Comparison of ENCODE assay signal across 23 mouse cellular contexts in the genomic region with DNA sequence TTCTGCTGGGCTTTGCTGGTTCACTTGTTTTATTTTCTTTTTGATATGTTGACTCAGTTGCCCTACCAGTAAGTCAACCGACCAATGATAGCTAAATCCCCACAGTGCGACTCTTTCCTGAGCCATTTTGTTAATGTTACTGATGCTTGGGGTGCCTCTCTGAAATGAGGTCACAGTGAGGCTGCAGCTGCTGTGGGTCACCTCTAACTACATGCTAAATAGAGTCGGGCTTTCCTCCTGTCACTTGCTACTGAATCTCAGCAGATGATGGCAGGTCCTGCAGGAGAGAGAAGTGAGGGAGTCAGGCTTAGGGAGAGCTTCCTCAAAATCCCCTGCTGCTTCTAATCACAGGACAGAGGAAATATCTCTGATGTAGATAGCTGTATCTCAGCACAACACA.
DNase-seq lines count a peak whose midpoint lies in the region; ATAC-seq lines count a peak whose summit lies in the region.
"Had no signal": no experiment of that assay in that cellular context is flagged by ENCODE, and none has a peak within 500 bp of the region (broad histone marks: within the 10 kb centered on the region; RNA-seq: fewer than 3 reads in every experiment).

No protein-coding gene starts in this region.

- ATAC-seq in forebrain, embryonic 11.5 days (replicated peaks; ENCODE audit: low FRiP score) = 0 out of 2 replicates have a peak, but pooled peaks have one; percentile 28
- no peak for ATAC-seq in forebrain, embryonic 15.5 days (replicated peaks)
- ATAC-seq in hindbrain, embryonic 12.5 days (ENCODE audit: low FRiP score) = peak; percentile 38; the same call in 1 of the 2 replicates
- ATAC-seq in hindbrain, embryonic 13.5 days (ENCODE audit: low FRiP score) = no peak
- 0 out of 2 replicates have a peak, but pooled peaks have one; percentile 13 for ATAC-seq in forebrain, embryonic 16.5 days
- ATAC-seq in midbrain, embryonic 16.5 days = no peak
- ATAC-seq: CD4-positive, CD25-positive, alpha-beta regulatory T cell, adult 4 months; intestine, postnatal 0 days; liver, embryonic 12.5 days; Patski had no signal

- no peaks in the 10 kb centered on the region for H3K27me3 ChIP-seq in forebrain, embryonic 11.5 days (ENCODE audit: control insufficient read depth, insufficient read depth, low read length)
- H3K27me3 ChIP-seq in forebrain, embryonic 15.5 days = no peaks in the 10 kb centered on the region
- H3K27me3 ChIP-seq in hindbrain, embryonic 12.5 days = no peaks in the 10 kb centered on the region
- 0 out of 2 replicates have a peak, but pooled peaks cover 2% of the 10 kb centered on the region for H3K27me3 ChIP-seq in hindbrain, embryonic 13.5 days
- no peaks in the 10 kb centered on the region for H3K27me3 ChIP-seq in forebrain, embryonic 16.5 days (replicated peaks; ENCODE audit: control insufficient read depth, insufficient read depth, low read length)
- H3K27me3 ChIP-seq in midbrain, embryonic 16.5 days (ENCODE audit: control insufficient read depth, insufficient read depth, low read depth, low read length) = no peaks in the 10 kb centered on the region
- H3K27me3 ChIP-seq: hindbrain, embryonic 15.5 days; kidney, embryonic 15.5 days; liver, embryonic 12.5 days had no signal

- H3K4me2 ChIP-seq in forebrain, embryonic 11.5 days (ENCODE audit: low read depth, low read length, severe bottlenecking) = no peak overlapping the region
- H3K4me2 ChIP-seq in forebrain, embryonic 15.5 days (replicated peaks) = no peak overlapping the region
- H3K4me2 ChIP-seq in hindbrain, embryonic 12.5 days (replicated peaks) = no peak overlapping the region
- H3K4me2 ChIP-seq in hindbrain, embryonic 13.5 days = no peak overlapping the region
- no peak overlapping the region for H3K4me2 ChIP-seq in forebrain, embryonic 16.5 days (ENCODE audit: low read length)
- no peak overlapping the region for H3K4me2 ChIP-seq in midbrain, embryonic 16.5 days (ENCODE audit: low read length)
- H3K4me2 ChIP-seq: hindbrain, embryonic 15.5 days; kidney, embryonic 15.5 days; liver, embryonic 12.5 days had no signal

- peaks cover 5% of the 10 kb centered on the region; the same call in 1 of the 2 replicates for H3K4me1 ChIP-seq in forebrain, embryonic 11.5 days (replicated peaks; ENCODE audit: control insufficient read depth, insufficient read depth, low read length)
- peaks cover 17% of the 10 kb centered on the region for H3K4me1 ChIP-seq in forebrain, embryonic 15.5 days
- peaks cover 14% of the 10 kb centered on the region for H3K4me1 ChIP-seq in hindbrain, embryonic 12.5 days
- H3K4me1 ChIP-seq in hindbrain, embryonic 13.5 days (replicated peaks) = peaks cover 19% of the 10 kb centered on the region
- peaks cover 15% of the 10 kb centered on the region for H3K4me1 ChIP-seq in forebrain, embryonic 16.5 days (replicated peaks; ENCODE audit: control insufficient read depth, insufficient read depth, low read length)
- H3K4me1 ChIP-seq in midbrain, embryonic 16.5 days (ENCODE audit: control insufficient read depth, insufficient read depth, low read length) = peaks cover 13% of the 10 kb centered on the region
- H3K4me1 ChIP-seq: kidney, embryonic 15.5 days; liver, embryonic 12.5 days had no signal

- H3K27ac ChIP-seq in forebrain, embryonic 11.5 days (ENCODE audit: low read depth, low read length) = peak overlapping the region; percentile 54; the same call in 1 of the 2 replicates
- no peak overlapping the region; the same call in 1 of the 2 replicates for H3K27ac ChIP-seq in forebrain, embryonic 15.5 days (replicated peaks)
- no peak overlapping the region for H3K27ac ChIP-seq in hindbrain, embryonic 12.5 days
- no peak overlapping the region for H3K27ac ChIP-seq in hindbrain, embryonic 13.5 days
- H3K27ac ChIP-seq in forebrain, embryonic 16.5 days (ENCODE audit: low read length) = no peak overlapping the region
- H3K27ac ChIP-seq in midbrain, embryonic 16.5 days (ENCODE audit: low read length) = 0 out of 2 replicates have a peak overlapping the region, but pooled peaks have one; percentile 22
- H3K27ac ChIP-seq: hindbrain, embryonic 15.5 days; kidney, embryonic 15.5 days; liver, embryonic 12.5 days had no signal

- H3K9me3 ChIP-seq in forebrain, embryonic 11.5 days (ENCODE audit: control insufficient read depth, low read length) = no peaks in the 10 kb centered on the region
- H3K9me3 ChIP-seq in forebrain, embryonic 15.5 days = no peaks in the 10 kb centered on the region
- no peaks in the 10 kb centered on the region for H3K9me3 ChIP-seq in hindbrain, embryonic 12.5 days (replicated peaks)
- H3K9me3 ChIP-seq in hindbrain, embryonic 13.5 days = no peaks in the 10 kb centered on the region
- no peaks in the 10 kb centered on the region for H3K9me3 ChIP-seq in forebrain, embryonic 16.5 days (ENCODE audit: control insufficient read depth, low read length)
- no peaks in the 10 kb centered on the region for H3K9me3 ChIP-seq in midbrain, embryonic 16.5 days (replicated peaks; ENCODE audit: control insufficient read depth, low read length, poor library complexity, severe bottlenecking)
- H3K9me3 ChIP-seq: hindbrain, embryonic 15.5 days; kidney, embryonic 15.5 days; liver, embryonic 12.5 days had no signal

- H3K9ac ChIP-seq in forebrain, embryonic 11.5 days (ENCODE audit: low read length) = no peak overlapping the region
- no peak overlapping the region for H3K9ac ChIP-seq in forebrain, embryonic 15.5 days (replicated peaks)
- no peak overlapping the region for H3K9ac ChIP-seq in hindbrain, embryonic 12.5 days
- H3K9ac ChIP-seq in hindbrain, embryonic 13.5 days = no peak overlapping the region
- H3K9ac ChIP-seq in forebrain, embryonic 16.5 days (replicated peaks; ENCODE audit: low read depth, low read length) = no peak overlapping the region
- H3K9ac ChIP-seq in midbrain, embryonic 16.5 days (ENCODE audit: low read depth, low read length) = no peak overlapping the region
- H3K9ac ChIP-seq: hindbrain, embryonic 15.5 days; kidney, embryonic 15.5 days; liver, embryonic 12.5 days had no signal

- 33% methylated on average over 3 of the region's 3 CpGs for WGBS in forebrain, embryonic 11.5 days
- 24% methylated on average over 3 of the region's 3 CpGs for WGBS in forebrain, embryonic 15.5 days
- 19% methylated on average over 3 of the region's 3 CpGs for WGBS in hindbrain, embryonic 12.5 days
- WGBS in hindbrain, embryonic 13.5 days = 15% methylated on average over 3 of the region's 3 CpGs
- 24% methylated on average over 3 of the region's 3 CpGs for WGBS in forebrain, embryonic 16.5 days
- WGBS in midbrain, embryonic 16.5 days = 14% methylated on average over 3 of the region's 3 CpGs

- H3K4me3 ChIP-seq in forebrain, embryonic 11.5 days (ENCODE audit: low read depth, low read length) = no peak overlapping the region
- no peak overlapping the region for H3K4me3 ChIP-seq in forebrain, embryonic 15.5 days
- no peak overlapping the region for H3K4me3 ChIP-seq in hindbrain, embryonic 12.5 days
- H3K4me3 ChIP-seq in hindbrain, embryonic 13.5 days = no peak overlapping the region
- no peak overlapping the region for H3K4me3 ChIP-seq in forebrain, embryonic 16.5 days (replicated peaks; ENCODE audit: low read length)
- H3K4me3 ChIP-seq in midbrain, embryonic 16.5 days (ENCODE audit: low read depth, low read length) = no peak overlapping the region
- H3K4me3 ChIP-seq: hindbrain, embryonic 15.5 days; kidney, embryonic 15.5 days; liver, embryonic 12.5 days had no signal

- H3K36me3 ChIP-seq in forebrain, embryonic 11.5 days (ENCODE audit: control insufficient read depth, insufficient read depth, low read length) = no peaks in the 10 kb centered on the region
- H3K36me3 ChIP-seq in forebrain, embryonic 15.5 days = no peaks in the 10 kb centered on the region
- H3K36me3 ChIP-seq in hindbrain, embryonic 12.5 days = no peaks in the 10 kb centered on the region
- H3K36me3 ChIP-seq in hindbrain, embryonic 13.5 days = no peaks in the 10 kb centered on the region
- H3K36me3 ChIP-seq in forebrain, embryonic 16.5 days (ENCODE audit: control insufficient read depth, insufficient read depth) = no peaks in the 10 kb centered on the region
- no peaks in the 10 kb centered on the region for H3K36me3 ChIP-seq in midbrain, embryonic 16.5 days (ENCODE audit: control insufficient read depth, insufficient read depth, low read length)
- H3K36me3 ChIP-seq: hindbrain, embryonic 15.5 days; kidney, embryonic 15.5 days; liver, embryonic 12.5 days had no signal

- peak; percentile 32 for DNase-seq in forebrain, embryonic 11.5 days (ENCODE audit: low spot score)
- DNase-seq in right cerebral cortex, postnatal 36 days (ENCODE audit: low spot score in 2 of 2) = no peak
- no peak for DNase-seq in urinary bladder, postnatal 10 days (ENCODE audit: low spot score)
- DNase-seq: adrenal gland, postnatal 10 days; cerebellum, adult 18-20 months; cerebellum, postnatal 25 days; embryo, embryonic 11 days; gastrocnemius, postnatal 10 days; kidney, postnatal 4 days; lung, adult 2 months; right cerebral cortex, postnatal 14 days; thymus, postnatal 4 days had no signal

Comparison
In these comparisons a context has a peak if more than half of its experiments do, and no peak if none do; other contexts are left out.
1. ATAC-seq: peak in forebrain, embryonic 11.5 days (single experiment), hindbrain, embryonic 12.5 days (single experiment) and forebrain, embryonic 16.5 days (single experiment); none in forebrain, embryonic 15.5 days (single experiment), hindbrain, embryonic 13.5 days (single experiment) and midbrain, embryonic 16.5 days (single experiment).
2. H3K27ac ChIP-seq: peak in forebrain, embryonic 11.5 days (single experiment) and midbrain, embryonic 16.5 days (single experiment); none in forebrain, embryonic 15.5 days (single experiment), hindbrain, embryonic 12.5 days (single experiment), hindbrain, embryonic 13.5 days (single experiment) and forebrain, embryonic 16.5 days (single experiment).